Mouse (Mus musculus) ovary, postnatal 36 days (tissue): Measurements from ENCODE around the gene Wbp1l.

Experiments used
- DNase-seq: peaks from one replicate; pipeline ENCODE4 v3.0.0; 2022; ENCODE audit warnings: low spot score, mixed read lengths

The Wbp1l gene

DNA sequence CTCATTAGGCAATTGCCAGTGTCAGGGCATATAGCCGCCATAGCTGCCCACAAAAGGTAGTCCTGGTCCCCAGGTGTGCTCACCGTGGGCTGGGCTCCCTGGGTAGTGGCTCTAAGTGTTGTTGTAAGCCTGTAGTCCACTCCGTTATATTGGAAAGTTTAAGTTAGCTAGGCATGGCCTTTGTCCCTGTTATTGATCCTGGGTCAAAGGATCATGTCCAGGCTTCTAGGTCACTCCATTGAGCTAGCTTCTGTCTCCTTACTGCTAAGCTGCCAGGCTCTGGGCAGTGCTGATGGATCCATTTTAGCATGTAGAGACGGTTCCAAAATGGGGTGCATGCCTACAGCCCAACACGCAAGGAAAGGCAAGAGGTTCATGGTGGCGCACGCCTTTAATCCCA is 59.5 kb downstream of the Wbp1l start:
- DNase-seq = no peak

DNA sequence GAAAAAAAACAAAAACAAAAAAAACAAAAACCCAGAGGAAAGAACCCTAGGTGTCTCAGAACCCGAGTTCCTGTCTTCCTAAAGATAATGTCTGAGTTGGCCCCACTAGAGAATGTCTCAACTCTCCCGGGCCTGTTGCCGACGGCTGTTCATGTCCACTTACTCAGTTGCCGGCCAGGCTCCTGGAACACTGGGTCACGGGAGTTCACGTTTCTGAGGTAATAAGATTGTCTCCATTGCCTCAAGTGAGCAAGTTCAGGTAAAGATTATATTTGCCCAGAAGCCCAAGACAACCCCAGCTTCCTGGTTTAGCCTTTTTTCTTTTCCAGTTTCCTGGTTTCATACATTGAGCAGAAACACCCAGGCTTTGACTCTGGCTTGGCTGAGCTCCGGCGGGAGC is 60.0 kb downstream of the Wbp1l start:
- DNase-seq = no peak

DNA sequence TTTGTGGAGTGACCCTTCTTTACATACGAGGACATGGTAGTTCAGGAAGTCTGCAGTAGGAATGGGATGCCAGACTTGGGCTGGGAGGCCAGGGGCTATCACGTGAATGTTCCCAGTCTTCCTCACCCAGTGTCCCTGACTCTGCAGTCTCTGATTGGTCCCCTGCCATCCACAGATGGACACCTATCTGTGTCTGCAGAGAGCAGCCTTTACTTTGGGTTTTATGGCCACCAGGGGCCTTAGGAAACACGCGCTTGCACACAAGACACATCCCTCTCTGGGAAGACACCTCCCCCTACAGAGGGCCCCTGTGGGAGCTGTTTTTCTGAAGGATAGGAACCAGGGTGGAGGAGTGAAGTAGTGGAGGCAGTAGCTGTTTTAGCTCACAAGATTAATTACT is 62.6 kb downstream of the Wbp1l start:
- no peak for DNase-seq

DNA sequence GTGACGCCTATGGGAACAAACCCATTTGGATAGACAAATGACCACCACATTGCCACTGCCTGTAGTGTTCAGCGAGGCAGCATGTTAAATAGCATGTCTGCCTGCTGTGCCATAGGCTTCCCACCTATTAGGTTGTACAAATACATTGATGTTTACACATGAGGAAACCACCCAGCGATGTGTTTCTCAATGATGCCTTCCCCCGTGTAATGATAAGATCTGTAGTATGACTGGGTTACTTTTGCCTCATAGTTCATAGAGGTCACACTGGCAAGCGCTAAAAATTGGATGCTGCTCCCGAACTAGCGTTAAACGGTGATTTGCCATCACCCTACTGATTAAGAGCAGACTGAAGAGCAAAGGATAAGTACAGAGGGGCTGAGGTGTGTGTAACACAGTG is 63.3 kb downstream of the Wbp1l start:
- DNase-seq = no peak

DNA sequence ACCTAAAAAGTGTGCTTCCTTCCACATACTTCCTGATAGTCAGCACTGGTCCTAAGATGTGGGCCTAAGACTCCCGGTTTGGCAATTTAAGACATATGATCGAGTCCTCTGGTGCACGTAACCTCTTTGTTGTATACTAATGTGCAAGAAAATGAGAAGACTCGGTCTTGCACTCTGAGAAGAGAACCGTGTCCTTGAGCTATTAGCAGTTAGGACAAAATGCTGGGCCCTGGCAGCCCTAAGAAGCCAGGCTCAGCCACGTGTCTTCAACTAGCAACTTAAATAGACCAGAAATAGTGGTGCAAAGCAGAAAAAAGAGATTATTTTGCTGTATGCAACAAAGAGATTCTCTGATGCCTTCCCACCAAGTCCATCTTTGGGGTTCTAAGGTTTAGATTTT is 63.9 kb downstream of the Wbp1l start:
- no peak for DNase-seq

DNA sequence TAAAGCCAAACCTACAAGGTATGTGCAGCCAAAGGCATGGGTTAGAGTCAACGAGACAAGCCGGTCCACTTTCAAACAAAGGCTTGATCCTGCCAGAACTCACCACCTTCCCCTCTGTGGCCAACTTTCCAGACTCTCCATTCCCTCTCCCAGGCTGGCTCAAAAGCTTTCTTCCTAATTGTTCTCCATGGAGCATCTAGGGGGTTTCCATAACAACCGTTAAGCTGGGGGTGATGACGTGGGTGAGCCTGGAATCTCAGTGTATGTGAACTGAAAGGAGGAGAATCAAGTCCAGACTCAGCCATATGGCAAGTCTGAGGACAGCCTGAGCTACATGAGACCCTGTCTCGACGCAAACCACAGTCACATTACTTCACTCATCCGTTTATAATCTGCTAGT is 66.6 kb downstream of the Wbp1l start:
- DNase-seq = no peak

DNA sequence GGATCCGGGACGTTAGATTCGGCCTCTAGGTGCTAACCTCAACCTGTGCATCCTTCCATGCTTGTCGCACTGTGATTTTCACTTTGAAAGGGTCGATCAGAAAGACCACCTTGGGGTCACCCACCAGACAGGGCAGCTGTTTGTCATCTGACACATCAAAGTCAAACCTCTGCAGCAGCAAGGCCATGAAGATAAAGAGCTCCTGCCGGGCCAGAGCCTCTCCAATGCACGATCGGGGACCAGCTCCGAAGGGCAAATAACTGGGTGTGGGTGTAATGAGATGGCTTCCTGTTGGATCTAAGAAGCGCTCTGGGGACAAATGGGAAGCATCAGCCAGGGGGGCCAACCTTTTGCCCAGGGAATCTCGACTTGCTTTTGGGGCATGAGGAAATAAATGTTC is 68.4 kb downstream of the Wbp1l start:
- DNase-seq = no peak

DNA sequence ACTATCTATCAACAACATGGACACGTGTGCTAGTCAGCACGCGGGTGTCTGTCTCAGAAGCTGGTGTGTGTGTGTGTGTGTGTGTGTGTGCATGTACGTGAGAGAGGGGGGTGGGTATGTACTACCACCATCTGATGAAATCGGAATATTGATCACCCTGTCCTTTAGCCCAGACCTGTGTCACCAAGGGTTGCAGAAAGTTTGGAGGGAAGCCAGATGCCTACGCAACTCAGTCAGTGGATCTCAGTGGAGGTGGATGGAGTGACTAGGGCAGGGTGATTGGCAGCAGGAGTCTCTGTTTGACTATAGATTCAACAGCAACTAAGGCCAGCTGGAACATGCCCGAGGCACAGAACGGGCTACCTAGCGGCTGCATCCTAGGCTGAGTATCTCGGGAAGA is 69.4 kb downstream of the Wbp1l start:
- no peak for DNase-seq

DNA sequence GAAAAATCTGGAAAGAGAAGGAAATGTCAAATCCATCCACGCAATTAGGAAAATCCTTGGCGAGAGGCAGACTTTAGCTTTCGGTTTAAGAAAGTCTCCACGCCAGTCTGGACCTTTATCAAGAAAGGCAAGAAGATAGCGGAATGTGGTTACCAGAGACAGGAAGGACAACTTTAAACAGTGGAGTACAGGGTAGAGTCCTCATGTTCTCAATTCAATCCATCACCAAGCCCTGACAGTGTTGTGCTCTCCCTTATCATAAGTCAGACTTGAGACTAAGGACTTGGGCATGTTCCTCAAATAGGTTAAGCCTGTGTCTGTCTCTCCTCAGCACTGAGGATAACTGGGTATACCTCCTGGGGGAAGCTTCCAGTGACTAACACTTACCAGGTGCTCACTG is 70.9 kb downstream of the Wbp1l start:
- DNase-seq = no peak

DNA sequence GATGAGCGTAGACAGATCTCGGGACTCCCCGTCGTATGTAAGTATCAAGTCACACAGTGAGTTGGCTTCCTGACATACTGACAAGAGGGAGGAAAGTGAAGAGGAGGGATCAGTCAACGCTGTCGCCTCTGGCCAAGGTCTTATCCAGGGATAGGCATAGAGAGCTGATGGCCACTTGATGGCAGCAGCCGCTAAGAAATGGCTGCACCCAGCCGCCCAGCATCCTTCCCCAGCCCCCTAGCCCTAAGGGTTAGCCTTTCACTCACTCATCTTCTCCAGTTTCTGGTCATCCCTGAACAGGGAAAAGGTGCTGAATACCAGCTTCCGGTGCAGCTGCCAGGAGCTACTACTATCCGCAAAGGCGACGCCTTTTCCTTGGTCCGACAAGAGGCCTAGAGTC is 71.8 kb downstream of the Wbp1l start:
- DNase-seq = peak; percentile 66

DNA sequence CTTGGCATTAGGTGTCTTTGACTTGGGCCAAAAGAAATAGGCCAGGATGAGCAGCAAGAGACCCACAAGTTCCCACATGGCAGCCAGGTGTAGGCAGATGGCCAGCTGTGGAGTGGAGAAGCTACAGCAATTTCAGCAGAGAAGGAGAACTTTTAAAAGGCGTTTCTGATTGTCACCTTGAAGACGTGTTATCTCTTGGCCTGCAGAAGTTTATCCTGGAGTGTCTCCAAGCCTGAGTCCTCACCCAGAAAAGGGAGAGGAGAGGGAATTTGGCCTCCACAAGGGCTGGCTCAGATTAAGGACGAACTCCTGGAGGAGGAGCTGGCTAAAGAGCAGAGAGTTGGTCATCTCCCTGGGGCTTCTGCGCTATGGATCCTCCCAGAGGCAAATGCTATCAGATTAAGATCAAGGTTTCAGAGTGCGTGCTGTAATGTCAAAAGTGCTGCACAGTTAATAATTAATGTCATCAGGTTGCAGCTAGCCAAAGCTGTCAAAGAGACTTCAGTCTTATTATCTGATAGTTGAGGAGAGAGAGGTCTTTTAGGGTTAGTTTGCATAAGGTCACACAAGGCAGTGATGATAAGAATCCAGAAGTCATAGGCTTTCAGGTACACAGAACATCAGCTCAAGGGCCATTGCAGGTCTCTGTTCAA is 74.0 kb downstream of the Wbp1l start, which contains the start of gene Cyp17a1:
Gene Cyp17a1, minus strand, starts transcription at position 407 of the 653 bp plus-strand sequence.
- no peak for DNase-seq

DNA sequence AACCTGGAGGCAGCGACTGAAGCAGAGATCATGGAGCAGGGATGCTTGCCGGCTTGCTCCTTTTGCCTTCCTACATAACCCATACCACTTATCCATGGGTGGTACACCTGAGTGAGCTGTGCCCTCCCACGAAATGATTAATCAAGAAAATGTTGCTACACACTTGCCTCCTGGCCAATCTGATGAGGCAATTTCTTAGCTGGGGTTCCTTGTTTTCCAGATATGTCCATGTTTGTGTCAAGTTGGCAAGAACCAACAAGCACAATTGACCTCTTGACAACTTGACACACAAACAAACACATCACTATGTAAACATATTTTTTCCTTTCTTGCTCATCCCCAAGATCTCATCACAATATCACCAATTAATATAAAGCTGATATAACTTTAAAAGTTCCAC is 76.8 kb downstream of the Wbp1l start:
- no peak for DNase-seq

DNA sequence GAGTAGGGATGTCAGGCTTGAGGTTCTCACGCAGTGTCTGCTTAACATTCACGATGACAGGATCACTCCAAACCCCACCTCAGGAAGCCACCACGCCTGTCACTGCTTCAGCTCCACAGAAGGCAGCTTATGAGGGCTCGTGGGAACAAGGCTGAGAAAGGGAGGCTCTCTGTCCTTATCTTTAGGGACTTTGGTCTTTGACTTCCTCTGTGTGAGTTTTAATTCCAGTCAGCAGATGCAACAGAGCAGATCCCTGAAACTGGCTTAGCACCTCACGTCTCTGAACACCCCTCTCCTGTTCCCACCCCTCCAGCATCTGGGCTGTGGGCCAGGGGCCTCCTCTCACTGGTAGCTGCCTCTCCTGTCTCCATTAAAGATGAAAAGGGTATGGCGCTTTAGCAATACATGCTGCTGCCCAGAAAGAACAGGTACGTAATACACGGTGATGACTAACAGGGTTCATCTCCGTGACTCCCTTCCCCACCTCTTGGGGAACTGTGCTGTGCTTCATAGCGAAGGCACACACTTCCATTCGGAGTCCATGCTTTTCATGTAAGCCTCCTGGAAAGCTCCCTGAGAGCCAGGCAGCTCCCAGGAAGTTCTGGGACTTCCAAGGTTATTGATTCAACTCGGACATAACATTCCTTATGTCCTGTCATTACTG is 81.0 kb downstream of the Wbp1l start:
- DNase-seq = no peak

DNA sequence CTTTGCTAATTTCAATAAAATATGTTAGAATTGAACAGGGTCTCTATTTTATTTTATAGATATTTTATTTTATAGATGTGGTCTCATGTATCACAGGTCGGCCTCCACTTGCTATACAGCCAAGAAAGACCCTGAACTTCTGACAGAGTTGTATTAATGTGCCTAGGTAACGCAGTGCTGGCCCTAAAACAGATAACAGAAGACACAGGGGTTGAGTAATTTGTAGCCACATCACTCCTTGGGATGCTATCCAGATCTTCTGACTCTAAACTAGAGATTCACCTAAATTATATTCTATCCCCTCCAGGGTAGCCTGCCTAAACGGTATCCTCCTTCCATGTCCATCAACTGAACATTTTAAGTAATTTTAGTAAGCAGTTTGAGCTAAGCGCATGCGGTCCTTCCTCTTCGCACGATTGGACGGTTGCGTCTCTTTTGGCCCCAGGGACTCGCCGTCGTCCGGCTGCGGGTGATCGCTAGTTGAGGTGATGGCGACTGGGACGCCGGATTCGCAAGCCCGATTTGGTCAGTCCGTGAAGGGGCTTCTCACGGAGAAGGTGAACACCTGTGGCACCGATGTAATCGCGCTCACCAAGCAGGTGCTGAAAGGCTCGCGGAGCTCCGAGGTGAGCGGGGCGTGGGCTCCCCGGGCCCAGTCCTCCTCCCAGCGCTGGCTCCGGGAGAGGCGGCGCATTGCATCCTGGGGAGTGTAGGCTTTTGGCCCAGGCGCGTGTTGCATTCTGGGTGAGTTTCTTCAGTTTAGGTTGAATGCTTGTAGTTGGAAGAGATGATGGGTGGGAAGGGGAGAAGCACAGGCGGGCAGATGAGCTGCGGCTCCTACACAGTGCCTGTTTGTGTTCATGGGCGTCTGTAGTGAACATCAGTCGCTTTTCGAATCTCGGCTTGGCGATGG is 90.8 kb downstream of the Wbp1l start, which contains the start of gene Borcs7:
Gene Borcs7, plus strand, starts transcription at position 447 of the 913 bp plus-strand sequence.
- peak; percentile 85 for DNase-seq

DNA sequence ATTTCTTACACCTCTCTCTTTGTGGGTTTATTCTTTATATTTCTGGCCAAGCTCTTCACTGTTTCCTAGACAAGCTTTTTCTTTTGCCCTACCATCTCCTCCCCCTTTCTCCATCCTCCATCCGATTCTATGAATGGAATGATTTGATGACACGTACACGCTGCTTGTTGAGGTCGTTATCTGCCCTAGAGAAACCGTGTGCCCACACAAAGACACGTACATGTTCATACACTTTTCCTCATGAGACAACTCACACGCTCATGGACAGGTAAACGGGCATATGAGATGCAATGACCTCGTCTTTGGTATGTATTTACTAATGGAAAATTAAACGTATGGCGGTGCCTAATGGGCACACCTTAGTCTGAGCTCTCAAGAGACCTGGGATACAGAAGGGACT is 91.5 kb downstream of the Wbp1l start:
- DNase-seq = no peak

DNA sequence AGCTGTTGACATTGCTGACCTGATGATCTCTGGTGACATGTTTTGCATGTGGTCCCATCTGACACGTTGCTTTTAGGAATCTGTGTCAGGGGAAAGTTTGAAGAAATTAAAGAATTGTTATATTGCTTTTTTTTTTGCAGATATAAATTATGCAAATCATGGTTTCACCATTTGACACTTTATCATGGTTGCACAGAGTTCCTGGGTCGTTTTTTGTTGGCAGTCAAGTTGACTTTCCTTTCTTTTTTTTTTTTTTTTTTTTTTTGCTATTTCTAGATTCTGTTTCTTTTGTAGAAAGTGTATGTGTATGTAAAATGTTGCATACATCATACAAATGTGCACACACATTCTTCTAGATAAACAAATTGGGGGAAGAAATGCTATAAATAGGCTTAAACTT is 92.2 kb downstream of the Wbp1l start:
- no peak for DNase-seq

DNA sequence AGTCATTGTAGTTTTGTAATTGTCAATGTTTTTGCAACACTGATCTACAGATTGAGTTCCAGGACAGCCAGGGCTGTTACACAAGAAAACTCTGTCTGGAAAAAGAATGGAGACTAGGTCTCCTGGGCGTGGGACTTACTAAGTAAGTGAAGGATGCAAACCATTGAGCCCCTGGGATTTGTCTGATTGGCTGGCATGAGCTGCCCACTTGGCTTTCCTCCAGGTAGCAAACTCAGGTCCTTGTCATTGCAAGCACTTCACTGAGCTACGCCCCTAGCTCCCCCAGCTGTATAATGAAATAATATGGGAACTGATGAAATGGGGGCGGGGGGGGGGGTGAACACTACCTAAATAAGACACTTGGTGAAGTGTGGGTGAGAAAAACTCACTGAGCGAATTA is 94.3 kb downstream of the Wbp1l start:
- no peak for DNase-seq

DNA sequence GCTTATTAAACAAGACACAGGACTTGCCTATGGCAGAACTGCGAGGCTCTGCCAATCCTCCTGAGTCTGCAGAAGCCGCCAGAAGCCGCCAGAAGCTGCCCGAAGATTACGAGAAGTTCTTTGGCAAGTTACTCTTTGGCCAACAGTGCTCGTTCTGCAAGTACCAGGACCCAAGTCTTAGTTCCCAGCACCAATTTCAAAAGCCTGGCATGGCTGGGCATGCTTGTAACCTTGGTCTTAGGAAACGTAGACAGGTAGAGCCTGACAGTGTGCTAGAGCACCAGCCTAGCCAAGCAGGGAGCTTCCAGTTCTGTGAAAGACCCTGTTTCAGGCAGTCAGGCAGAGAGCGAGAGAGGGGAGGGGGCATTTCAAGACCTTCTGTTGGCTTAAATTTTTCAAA is 97.6 kb downstream of the Wbp1l start:
- DNase-seq = no peak

DNA sequence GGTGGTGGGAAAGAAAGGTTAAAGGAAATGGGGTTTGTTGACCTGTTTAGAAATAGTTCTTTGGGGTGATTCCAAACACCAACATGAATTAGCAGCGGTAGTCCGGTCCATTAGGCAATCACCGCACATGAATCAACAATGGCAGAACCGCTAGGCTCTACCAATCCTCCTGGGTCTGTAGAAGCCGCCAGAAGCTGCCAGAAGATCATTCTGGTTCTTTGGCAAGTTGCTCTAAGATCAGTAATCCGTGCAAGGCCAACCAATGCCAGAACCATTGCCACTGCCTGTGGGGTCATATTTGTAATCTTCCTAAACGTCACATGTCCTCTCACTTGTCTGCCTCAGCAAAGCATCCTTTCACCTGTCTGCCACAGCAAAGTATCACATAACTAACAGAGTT is 98.1 kb downstream of the Wbp1l start:
- no peak for DNase-seq

DNA sequence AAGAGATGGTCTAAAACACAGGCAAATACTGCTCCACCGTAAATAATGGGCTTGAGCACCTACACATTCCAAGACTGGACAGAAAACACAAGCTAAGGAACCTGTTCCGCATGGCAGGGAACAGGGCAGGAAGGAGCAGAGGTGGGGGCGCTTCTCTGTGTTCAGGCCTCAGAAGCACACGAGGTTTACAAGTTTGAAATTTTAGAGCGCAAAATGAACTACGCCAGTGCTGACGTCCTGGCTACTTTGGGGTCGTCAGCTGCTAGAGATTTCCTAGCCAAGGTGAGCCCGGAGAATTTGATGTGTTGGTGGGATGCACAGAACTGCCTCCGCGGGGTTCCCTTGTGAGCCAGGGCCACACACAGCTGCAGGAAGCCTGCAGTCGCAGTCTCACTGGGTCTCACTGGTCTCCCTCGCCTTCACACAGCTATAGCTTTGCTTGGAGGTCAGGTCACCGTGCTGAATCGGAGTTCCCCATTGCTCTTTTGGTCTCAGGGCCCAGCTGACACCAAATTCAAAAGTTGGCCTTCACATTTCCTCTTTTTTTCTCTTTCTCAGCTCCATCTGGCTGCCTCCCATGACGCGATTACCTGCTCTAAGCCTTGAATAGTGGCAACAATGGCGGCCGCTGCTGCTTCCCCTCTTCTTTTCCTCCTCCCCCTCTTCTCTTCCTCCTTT is 99.1 kb downstream of the Wbp1l start:
- DNase-seq = no peak

DNA sequence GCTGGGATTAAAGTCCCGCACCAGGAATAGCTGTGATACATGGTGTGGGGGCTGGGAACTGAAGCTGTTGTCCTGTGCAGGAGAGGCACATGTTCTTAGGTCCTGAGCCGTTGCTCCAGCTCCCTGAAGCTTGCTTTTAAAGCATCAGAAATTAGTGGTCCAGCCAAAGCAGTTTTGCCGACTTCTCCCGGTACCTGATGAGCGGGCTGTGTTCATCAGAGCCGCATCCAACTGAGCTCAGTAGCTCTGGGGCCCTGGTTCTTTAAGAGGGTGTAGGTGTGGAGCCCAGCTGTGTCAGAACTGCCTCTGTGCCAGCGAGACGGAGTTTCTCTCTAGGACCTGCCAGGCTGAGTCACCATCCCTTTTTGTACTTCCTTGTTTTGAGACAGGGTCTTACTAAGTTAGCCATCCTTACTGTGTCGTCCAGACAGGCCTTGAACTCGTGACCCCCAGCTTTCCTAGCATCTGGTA is 100.2 kb downstream of the Wbp1l start:
- DNase-seq = no peak

DNA sequence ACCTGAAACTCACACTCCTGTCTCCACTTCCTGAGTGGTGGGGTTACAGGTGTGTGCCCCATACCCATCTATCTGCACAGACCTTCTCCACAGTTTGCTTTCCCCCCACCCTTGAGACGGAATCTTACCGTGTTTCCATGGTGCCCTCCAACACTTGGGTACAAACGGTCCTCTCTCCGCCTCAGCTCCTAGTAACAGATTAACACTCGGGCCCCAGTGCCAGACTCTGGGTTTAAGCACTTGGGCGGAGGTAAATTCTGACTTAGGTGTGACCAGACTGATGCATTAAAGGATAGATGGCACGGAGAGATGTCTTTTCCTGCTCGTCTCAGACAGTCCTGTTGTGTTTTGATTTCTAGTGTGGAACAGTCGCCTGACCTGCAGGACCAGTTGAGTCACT is 102.3 kb downstream of the Wbp1l start:
- no peak for DNase-seq
